Mouse (Mus musculus): ENCODE measurements at regions not wholly inside any gene's neighbourhood (a gene's known extent, or its start where the extent isn't known, plus 50 kb on each side); places are given as distances from the start of the nearest gene placed in this dataset.

- DNase-seq = no peak
These were observed 249.5 kb downstream of the Gm49356 start for GRCm38 (mm10) chr15:59138393-59139107.

- no peak for DNase-seq
These were observed 252.5 kb downstream of the Gm49356 start for GRCm38 (mm10) chr15:59141621-59142020.

GRCm38 (mm10) chr15:59142481-59142880 lies 253.4 kb downstream of the Gm49356 start:
- no peak for DNase-seq

- no peak for DNase-seq
These were observed 254.8 kb downstream of the Gm49356 start for GRCm38 (mm10) chr15:59143891-59144290.

DNA sequence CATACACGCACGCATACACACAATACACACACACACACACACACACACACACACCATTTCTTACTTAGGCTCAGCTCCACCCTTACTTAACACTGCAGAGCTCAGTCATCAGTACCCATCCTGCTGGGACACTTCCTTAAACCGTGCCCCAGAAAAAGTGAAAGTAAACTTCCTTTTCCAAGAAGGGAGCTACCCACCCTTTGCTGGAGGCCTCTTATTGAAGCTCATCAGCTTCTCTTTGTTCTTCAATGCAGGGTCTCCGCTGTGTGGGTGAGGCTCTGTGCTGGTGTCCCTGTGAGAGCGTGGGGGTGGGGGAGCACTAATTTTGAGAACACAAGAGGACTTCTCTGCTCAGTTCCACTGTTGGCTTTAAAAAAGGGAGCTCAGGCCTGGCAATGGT lies 256.6 kb downstream of the Gm49356 start:
- no peak for DNase-seq

DNA sequence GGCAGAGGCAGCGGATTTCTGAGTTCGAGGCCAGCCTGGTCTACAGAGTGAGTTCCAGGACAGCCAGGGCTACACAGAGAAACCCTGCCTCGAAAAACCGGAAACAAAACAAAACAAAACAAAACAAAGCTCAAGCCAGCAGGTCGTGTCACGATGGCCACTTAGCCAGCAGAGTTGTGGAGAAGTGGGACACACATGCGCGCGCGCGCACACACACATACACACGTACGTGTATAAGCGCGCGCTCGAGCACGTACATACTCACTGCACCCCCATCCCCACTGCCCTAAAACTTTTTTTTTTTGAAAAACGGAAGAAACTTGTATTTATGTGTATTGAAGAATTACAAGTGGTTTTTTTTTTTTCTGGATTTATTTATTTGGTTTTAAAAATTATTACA lies 257.0 kb downstream of the Gm49356 start:
- no peak for DNase-seq

GRCm38 (mm10) chr15:59146586-59147085 lies 257.5 kb downstream of the Gm49356 start:
- DNase-seq = no peak

- DNase-seq = no peak
These were observed 259.4 kb downstream of the Gm49356 start for GRCm38 (mm10) chr15:59148531-59148930.

DNA sequence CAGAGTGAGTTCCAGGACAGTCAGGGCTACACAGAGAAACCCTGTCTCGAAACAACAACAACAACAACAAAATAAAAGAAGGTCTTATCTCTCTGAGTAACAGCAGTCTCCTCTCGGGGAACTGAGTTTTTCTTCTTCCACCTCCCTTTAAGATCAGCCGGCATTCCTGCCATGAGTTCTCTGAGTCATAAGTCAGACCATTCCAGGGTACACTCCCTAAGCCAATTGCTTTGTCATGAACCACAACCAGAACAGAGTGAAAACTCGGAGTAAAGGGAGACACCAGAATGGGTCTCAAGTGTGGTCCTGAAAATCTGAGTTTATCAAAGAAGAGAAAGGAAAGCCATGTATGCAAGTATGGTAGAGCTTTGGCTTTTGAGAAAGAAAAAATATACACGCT lies 262.4 kb downstream of the Gm49356 start:
- DNase-seq = no peak

DNA sequence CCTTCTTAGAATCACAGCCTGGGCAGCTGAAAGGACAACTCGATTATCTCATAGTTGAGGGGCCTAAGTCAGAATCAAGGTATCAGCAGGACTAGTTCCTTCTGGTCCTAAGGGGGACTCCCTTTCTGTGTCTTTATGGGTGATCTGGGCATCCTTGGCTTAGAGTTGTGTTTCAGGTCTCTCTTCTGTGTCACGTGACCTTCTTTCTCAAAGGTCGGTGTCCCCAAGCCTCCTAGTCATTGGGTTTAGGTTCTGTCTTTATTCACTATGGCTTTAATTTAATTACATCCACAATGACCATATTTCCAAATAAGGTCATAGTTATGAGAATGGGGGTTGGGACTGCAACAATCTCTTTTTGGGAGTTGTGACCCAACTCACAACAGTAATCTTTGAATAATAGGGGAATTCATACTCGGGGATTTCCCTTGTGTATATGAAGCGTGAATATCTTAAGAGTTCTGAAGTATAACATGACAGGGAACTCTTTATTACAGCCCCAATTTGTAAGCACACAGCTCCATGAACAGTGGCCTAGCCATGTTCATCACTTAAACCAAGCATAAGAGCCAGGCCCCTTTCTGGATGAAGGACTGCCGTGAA lies 263.8 kb downstream of the Gm49356 start:
- DNase-seq = no peak

- DNase-seq = no peak
These were observed 264.5 kb downstream of the Gm49356 start for GRCm38 (mm10) chr15:59153416-59154250.

- DNase-seq = peak; percentile 68 to 71
These were observed 265.6 kb downstream of the Gm49356 start for GRCm38 (mm10) chr15:59154407-59155288.

- DNase-seq = no peak
These were observed 266.2 kb downstream of the Gm49356 start for GRCm38 (mm10) chr15:59155289-59155623.

DNA sequence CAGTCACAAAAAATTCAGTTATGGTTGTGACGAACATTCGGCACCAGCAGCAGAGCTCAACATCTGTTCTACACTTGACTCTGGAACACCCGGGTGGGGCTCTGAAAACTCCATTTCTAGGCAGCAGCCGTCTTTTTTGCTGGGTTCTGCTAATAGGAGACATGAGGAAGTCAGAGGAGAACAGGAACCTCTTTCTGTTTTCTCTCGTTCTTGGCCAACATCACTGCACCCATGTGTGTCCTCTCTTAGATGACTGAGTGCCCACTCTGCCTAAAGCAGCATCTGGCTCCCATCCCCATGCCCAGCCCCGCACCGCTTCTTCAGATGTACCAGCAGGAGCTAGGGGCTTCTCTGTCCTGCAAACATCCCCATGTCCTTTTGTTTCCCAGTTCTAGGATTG lies 267.2 kb downstream of the Gm49356 start:
- no peak for DNase-seq

DNA sequence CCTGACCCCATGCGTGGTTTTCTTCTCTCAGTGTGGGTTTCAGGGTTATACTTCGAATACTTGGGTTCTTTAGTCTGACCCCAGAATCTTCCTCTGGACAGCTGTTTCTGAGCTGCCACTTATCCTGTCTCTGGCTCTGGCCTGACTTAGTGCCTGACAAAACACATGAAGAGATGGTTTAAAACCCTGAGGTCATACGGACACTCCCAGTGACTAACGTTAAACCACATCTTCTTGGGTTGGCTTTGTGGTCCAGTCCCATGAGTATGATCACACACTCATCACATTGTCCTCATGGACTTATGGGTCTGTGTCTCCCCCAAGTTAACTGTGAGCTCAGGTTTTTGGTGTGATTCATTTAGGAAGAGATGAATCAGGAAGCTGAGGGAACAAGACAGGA lies 269.7 kb downstream of the Gm49356 start:
- no peak for DNase-seq

DNA sequence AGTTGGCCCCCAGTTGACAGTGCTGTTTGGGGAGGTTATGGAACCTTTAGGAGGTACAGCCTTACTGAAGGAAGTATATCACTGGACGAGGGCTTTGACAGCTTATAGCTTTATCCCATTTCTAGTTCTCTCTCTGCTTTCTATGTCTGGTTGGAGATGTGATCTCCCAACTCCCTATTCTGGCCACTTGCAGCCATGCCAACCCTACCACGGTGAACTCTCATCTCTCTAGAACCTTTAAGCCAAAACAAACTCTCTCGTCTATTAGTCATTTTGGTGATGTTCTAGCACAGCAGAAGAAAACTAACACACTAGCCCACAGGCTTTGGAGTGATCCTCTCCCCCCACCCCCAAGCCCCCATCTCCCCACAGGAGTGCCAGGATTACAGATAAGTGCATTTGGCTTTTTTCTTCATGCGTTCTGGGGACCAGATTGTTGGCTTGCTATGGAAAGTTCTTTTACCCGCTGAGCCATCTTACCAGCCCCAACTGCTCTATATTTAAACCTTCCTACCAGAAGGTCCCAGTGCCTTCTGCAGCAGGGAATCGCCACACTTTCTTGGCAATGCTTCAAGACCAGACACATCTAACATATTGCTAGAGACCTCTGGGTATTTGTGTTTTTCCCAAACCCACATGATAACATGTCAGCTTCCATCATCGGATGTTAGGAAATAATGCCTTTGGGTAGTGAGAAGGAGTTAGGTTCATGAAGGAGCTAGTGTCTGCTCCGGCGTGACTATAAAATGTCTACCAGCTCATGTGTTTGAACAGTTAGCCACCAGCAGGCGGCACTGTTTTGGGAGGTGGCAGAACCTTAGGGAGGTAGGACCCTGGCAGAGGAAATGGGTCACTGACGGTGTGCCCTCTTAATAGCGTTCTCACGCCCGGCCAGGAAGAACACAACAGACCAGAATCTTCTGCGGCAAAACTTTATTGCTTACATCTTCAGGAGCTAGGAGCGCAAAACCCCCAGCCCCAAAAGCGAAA lies 272.1 kb downstream of the Gm49356 start:
- DNase-seq = peak in 1 of 2 experiments; percentile 22

- no peak for DNase-seq
These were observed 279.0 kb downstream of the Gm49356 start for GRCm38 (mm10) chr15:59167937-59168659.

GRCm38 (mm10) chr15:59168660-59169170 lies 279.6 kb downstream of the Gm49356 start:
- no peak for DNase-seq

- no peak for DNase-seq
These were observed 280.2 kb downstream of the Gm49356 start for GRCm38 (mm10) chr15:59169237-59169797.

DNA sequence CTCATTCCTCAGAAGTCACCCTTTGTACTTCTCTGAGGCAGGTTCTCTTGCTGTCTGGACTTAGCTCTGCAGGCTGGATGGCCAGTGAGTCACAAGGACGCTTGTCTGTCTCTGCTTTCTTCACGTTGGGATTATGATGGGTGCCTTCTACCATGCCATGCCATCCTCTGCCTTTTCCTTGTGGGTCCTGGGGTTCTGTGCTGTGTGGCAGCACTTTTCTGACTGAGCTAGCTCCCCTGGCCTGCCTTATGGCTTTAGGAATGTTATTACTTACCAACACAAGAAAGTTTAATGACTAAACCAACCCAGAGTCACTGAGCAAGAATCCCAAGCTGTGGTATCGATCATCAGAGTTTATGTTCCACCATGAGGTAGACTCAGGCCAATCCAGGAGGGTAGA lies 280.7 kb downstream of the Gm49356 start:
- no peak for DNase-seq

Data from cerebellum, postnatal 36 days (tissue).